Mouse (Mus musculus): ENCODE measurements around the gene Shbg. TPM values are rescaled to one million over a fixed set of nuclear protein-coding genes. Genes with fewer than 3 reads are reported as not detected.

Shbg gene
- polyA plus RNA-seq, 1 experiment, result 16.4 TPM

DNA sequence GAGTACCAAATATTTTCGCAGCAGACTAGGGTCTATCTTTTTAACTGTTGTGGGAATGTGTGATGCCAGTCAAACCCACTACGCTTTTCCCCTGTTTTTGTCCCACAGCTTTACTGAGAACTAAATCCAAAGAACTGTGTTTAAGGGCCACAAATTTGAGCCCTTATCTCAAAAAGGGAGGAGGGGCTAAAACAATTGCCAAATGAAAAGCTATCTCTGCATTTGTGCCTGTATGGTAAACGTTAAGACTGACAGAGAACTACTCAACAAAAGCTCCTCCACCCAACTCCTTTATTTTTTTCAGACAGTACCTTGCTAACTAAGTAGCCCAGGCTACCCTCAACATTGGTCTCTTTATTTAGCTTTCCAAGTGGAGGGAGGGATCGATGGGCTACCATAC lies 24.9 kb downstream of the Shbg start:
- Histone ChIP-seq H3K4me1 (ENCODE audit: control insufficient read depth, insufficient read depth, low read length) (no peaks in the 10 kb centered on the region), H3K27me3 (ENCODE audit: control insufficient read depth, insufficient read depth, low read length) (no peaks in the 10 kb centered on the region), H3K27ac (ENCODE audit: control insufficient read depth, insufficient read depth, low read depth, low read length) (no peak overlapping the region), H3K36me3 (ENCODE audit: control insufficient read depth, insufficient read depth, low read length) (peaks cover 4% of the 10 kb centered on the region; the same call in 1 of the 2 replicates), H3K4me3 (ENCODE audit: control insufficient read depth, low read depth, low read length) (no peak overlapping the region)
- TF ChIP-seq POLR2A (IDR thresholded peaks at IDR 0.05; ENCODE audit: control insufficient read depth, low read depth, low read length) (no peak), CTCF (IDR thresholded peaks at IDR 0.05; ENCODE audit: control insufficient read depth, insufficient read depth, insufficient replicate concordance, low read depth, low read length) (no peak)

DNA sequence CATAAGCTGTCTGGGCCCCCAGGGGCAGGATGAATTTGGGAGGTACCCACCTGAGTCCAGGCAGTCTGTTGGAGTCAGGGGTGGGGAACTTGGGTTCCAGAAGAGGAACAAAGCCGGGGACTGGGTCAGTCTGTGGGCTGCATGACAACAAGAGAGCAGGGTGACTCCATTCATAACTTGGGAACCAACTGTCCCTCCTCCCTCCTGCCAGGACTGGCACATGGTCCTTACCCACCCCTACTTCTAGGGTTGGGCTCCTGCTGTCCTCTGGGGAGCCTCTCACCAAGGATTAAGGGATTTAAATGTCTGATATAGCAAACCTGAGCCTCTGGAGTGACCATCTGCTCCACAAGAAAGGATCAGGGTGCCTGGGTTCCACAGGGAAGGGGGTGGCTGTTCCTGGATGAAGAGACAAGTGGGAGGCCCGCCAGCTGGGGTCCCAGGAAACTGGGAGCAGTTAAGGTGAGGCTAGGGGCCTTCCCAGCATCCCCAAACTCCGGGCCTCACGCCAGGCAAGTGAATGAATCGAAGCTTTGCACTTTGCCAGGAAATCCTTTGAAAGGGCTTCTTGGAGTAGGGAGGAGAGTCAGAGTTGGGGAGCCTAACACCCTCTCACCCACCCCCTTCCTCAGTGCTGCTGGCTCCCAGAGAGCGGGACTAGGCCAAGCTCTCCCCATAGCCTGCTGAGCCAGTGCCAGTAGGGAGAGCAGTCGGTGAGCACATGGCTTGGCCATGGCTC lies 25.6 kb downstream of the Shbg start:
- TF ChIP-seq POLR2A (IDR thresholded peaks at IDR 0.05; ENCODE audit: control insufficient read depth, low read depth, low read length), result no peak
- TF ChIP-seq CTCF (IDR thresholded peaks at IDR 0.05; ENCODE audit: control insufficient read depth, insufficient read depth, insufficient replicate concordance, low read depth, low read length), result no peak
- Histone ChIP-seq H3K36me3 (ENCODE audit: control insufficient read depth, insufficient read depth, low read length) (peaks cover 5% of the 10 kb centered on the region; the same call in 1 of the 2 replicates), H3K27me3 (ENCODE audit: control insufficient read depth, insufficient read depth, low read length) (no peaks in the 10 kb centered on the region), H3K27ac (ENCODE audit: control insufficient read depth, insufficient read depth, low read depth, low read length) (no peak overlapping the region), H3K4me3 (ENCODE audit: control insufficient read depth, low read depth, low read length) (no peak overlapping the region), H3K4me1 (ENCODE audit: control insufficient read depth, insufficient read depth, low read length) (no peaks in the 10 kb centered on the region)

DNA sequence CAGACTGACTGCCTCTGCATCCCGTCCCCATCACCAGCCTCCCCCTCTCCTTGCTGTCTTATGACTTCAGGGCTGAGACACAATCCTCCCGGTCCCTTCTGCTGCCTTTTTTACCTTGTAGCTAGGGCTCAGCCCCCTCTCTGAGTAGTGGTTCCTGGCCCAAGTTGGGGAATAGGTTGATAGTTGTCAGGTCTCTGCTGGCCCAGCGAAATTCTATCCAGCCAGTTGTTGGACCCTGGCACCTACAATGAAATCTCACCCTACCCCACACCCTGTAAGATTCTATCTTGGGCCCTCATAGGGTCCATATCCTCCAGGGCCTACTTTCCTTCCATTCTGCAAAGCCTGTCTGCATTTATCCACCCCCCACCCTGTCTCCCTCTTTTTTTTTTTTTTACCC lies 26.3 kb downstream of the Shbg start:
- Histone ChIP-seq H3K36me3 (ENCODE audit: control insufficient read depth, insufficient read depth, low read length) (peaks cover 5% of the 10 kb centered on the region; the same call in 1 of the 2 replicates), H3K27ac (ENCODE audit: control insufficient read depth, insufficient read depth, low read depth, low read length) (no peak overlapping the region), H3K4me1 (ENCODE audit: control insufficient read depth, insufficient read depth, low read length) (no peaks in the 10 kb centered on the region), H3K4me3 (ENCODE audit: control insufficient read depth, low read depth, low read length) (no peak overlapping the region), H3K27me3 (ENCODE audit: control insufficient read depth, insufficient read depth, low read length) (no peaks in the 10 kb centered on the region)
- TF ChIP-seq POLR2A (IDR thresholded peaks at IDR 0.05; ENCODE audit: control insufficient read depth, low read depth, low read length) (no peak), CTCF (IDR thresholded peaks at IDR 0.05; ENCODE audit: control insufficient read depth, insufficient read depth, insufficient replicate concordance, low read depth, low read length) (no peak)

DNA sequence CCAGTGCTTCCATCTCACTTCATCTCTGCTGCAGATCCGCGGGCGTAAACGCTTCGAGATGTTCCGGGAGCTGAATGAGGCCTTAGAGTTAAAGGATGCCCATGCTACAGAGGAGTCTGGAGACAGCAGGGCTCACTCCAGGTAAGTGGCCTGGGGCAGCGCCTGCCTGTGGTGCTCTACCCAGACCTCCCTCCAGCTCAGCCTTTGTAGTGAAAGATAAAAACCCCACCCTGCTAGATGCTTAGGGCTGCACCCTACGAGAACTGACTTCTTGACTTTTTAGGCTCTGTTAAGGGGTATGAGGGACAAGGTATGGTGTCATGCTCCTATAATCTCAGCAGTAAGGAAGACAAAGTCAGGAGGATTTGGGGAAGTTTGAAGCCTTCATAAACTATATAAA lies 27.1 kb downstream of the Shbg start:
- Histone ChIP-seq H3K4me1 (ENCODE audit: control insufficient read depth, insufficient read depth, low read length) (no peaks in the 10 kb centered on the region), H3K4me3 (ENCODE audit: control insufficient read depth, low read depth, low read length) (no peak overlapping the region), H3K27me3 (ENCODE audit: control insufficient read depth, insufficient read depth, low read length) (no peaks in the 10 kb centered on the region), H3K36me3 (ENCODE audit: control insufficient read depth, insufficient read depth, low read length) (peaks cover 5% of the 10 kb centered on the region; the same call in 1 of the 2 replicates), H3K27ac (ENCODE audit: control insufficient read depth, insufficient read depth, low read depth, low read length) (no peak overlapping the region)
- TF ChIP-seq POLR2A (IDR thresholded peaks at IDR 0.05; ENCODE audit: control insufficient read depth, low read depth, low read length) (no peak), CTCF (IDR thresholded peaks at IDR 0.05; ENCODE audit: control insufficient read depth, insufficient read depth, insufficient replicate concordance, low read depth, low read length) (no peak)

- Histone ChIP-seq H3K27me3 (ENCODE audit: control insufficient read depth, insufficient read depth, low read length) (no peaks in the 10 kb centered on the region), H3K4me3 (ENCODE audit: control insufficient read depth, low read depth, low read length) (no peak overlapping the region), H3K4me1 (ENCODE audit: control insufficient read depth, insufficient read depth, low read length) (no peaks in the 10 kb centered on the region), H3K36me3 (ENCODE audit: control insufficient read depth, insufficient read depth, low read length) (peaks cover 5% of the 10 kb centered on the region; the same call in 1 of the 2 replicates), H3K27ac (ENCODE audit: control insufficient read depth, insufficient read depth, low read depth, low read length) (no peak overlapping the region)
- TF ChIP-seq POLR2A (IDR thresholded peaks at IDR 0.05; ENCODE audit: control insufficient read depth, low read depth, low read length) (no peak), CTCF (IDR thresholded peaks at IDR 0.05; ENCODE audit: control insufficient read depth, insufficient read depth, insufficient replicate concordance, low read depth, low read length) (no peak)
These were observed 28.4 kb downstream of the Shbg start for GRCm38 (mm10) chr11:69589207-69589834.

DNA sequence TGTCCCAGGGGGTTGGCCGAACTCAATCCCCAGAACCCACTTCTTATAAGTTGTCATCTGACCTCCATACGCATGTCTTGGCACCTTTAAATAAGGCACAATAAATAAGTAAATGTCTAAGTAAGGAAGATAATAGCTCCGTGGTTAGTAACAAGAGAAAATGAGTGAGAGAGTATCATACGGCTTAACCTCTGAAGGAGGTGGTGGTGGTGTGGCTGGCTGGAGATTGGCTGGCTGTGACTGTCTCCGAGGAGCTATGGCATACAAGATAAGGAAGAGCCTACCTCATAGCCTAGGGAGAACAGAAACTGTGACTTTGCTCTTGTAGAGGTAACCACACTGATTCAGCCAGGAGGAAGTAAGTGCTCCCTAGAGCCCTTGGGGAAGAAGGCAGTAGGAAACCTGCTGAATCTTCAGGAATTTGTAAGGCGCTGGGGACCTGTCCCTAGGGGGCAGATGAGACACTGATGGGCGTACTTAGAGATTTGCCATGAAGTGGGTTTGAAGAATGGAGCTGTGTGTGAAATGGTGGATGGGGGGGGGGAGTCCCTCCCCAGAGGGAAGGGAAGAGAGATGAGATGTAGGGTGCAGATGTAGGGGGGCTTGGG lies 31.9 kb downstream of the Shbg start:
- TF ChIP-seq POLR2A (IDR thresholded peaks at IDR 0.05; ENCODE audit: control insufficient read depth, low read depth, low read length), result no peak
- TF ChIP-seq CTCF (IDR thresholded peaks at IDR 0.05; ENCODE audit: control insufficient read depth, insufficient read depth, insufficient replicate concordance, low read depth, low read length), result no peak
- peaks cover 7% of the 10 kb centered on the region for H3K4me1 ChIP-seq (ENCODE audit: control insufficient read depth, insufficient read depth, low read length)
- H3K36me3 ChIP-seq (ENCODE audit: control insufficient read depth, insufficient read depth, low read length), result peaks cover 5% of the 10 kb centered on the region; the same call in 1 of the 2 replicates
- H3K27ac ChIP-seq (ENCODE audit: control insufficient read depth, insufficient read depth, low read depth, low read length), result no peak overlapping the region
- no peak overlapping the region for H3K4me3 ChIP-seq (ENCODE audit: control insufficient read depth, low read depth, low read length)
- H3K27me3 ChIP-seq (ENCODE audit: control insufficient read depth, insufficient read depth, low read length), result no peaks in the 10 kb centered on the region

DNA sequence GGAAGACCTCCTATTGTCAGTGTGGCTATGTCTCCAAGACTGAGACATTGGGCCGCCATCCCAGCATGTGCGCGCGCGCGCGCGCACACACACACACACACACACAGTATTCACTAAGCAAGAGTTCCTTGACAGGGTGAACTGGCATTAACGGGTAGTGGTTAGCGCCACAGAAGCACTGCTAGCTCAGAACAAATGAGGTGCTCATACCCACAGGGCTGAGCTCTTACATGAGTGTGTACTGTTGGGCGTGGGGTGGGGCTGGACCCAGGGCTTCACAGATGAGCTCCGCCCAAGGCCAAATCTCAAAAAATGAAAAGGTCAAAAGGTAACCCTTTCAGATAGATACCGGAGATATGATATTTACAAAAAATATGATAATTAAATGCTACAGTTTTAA lies 32.8 kb downstream of the Shbg start:
- H3K27ac ChIP-seq (ENCODE audit: control insufficient read depth, insufficient read depth, low read depth, low read length), result no peak overlapping the region
- no peak overlapping the region for H3K4me3 ChIP-seq (ENCODE audit: control insufficient read depth, low read depth, low read length)
- H3K27me3 ChIP-seq (ENCODE audit: control insufficient read depth, insufficient read depth, low read length), result no peaks in the 10 kb centered on the region
- H3K4me1 ChIP-seq (ENCODE audit: control insufficient read depth, insufficient read depth, low read length), result peaks cover 9% of the 10 kb centered on the region
- peaks cover 5% of the 10 kb centered on the region; the same call in 1 of the 2 replicates for H3K36me3 ChIP-seq (ENCODE audit: control insufficient read depth, insufficient read depth, low read length)
- TF ChIP-seq POLR2A (IDR thresholded peaks at IDR 0.05; ENCODE audit: control insufficient read depth, low read depth, low read length) (no peak), CTCF (IDR thresholded peaks at IDR 0.05; ENCODE audit: control insufficient read depth, insufficient read depth, insufficient replicate concordance, low read depth, low read length) (no peak)
